Mouse (Mus musculus): ENCODE results near the gene Rad54l2. TPM values are rescaled to one million over a fixed set of nuclear protein-coding genes. Genes with fewer than 3 reads are reported as not detected.
A peak's percentile ranks its signal among the peaks of the same experiment; 100 is the strongest.

Gene Rad54l2
- total RNA-seq, 2 experiments from 2014 or later = 16.5 to 17.1 TPM

GRCm38 (mm10) chr9:106756421-106756820 is 32.6 kb downstream of the Rad54l2 start:
- no peak for DNase-seq (ENCODE audit: low spot score in 2 of 2)
- intact Hi-C loops (cut with DNase I) = no loop called here

- no peak for DNase-seq (ENCODE audit: low spot score in 2 of 2)
- intact Hi-C loops (cut with DNase I) = no loop called here
Measured at GRCm38 (mm10) chr9:106755776-106756175, 33.2 kb downstream of the Rad54l2 start.

- DNase-seq (ENCODE audit: low spot score in 2 of 2) = peak; percentile 23 to 91
- intact Hi-C loops (cut with DNase I) = loop anchor here (5.0 kb wide), 1 partner anchor 152 kb away; no protein-coding TSS in a partner anchor
Measured at GRCm38 (mm10) chr9:106754311-106754710, 34.7 kb downstream of the Rad54l2 start.

- DNase-seq (ENCODE audit: low spot score in 2 of 2) = no peak
- intact Hi-C loops (cut with DNase I) = loop anchor here (5.0 kb wide), 1 partner anchor 150 kb away; no protein-coding TSS in a partner anchor
Measured at GRCm38 (mm10) chr9:106752135-106752534, 36.9 kb downstream of the Rad54l2 start.

GRCm38 (mm10) chr9:106739962-106740361 is 49.0 kb downstream of the Rad54l2 start:
- intact Hi-C loops (cut with DNase I) = no loop called here
- DNase-seq (ENCODE audit: low spot score in 2 of 2) = no peak

GRCm38 (mm10) chr9:106739056-106739455 is 49.9 kb downstream of the Rad54l2 start:
- intact Hi-C loops (cut with DNase I) = no loop called here
- DNase-seq (ENCODE audit: low spot score in 2 of 2) = no peak

GRCm38 (mm10) chr9:106738199-106738985 is 50.6 kb downstream of the Rad54l2 start:
- no peak for DNase-seq (ENCODE audit: low spot score in 2 of 2)
- intact Hi-C loops (cut with DNase I) = no loop called here

- intact Hi-C loops (cut with DNase I) = no loop called here
- no peak for DNase-seq (ENCODE audit: low spot score in 2 of 2)
Measured at GRCm38 (mm10) chr9:106733690-106734089, 55.3 kb downstream of the Rad54l2 start.

GRCm38 (mm10) chr9:106729416-106729815 is 59.6 kb downstream of the Rad54l2 start:
- intact Hi-C loops (cut with DNase I) = no loop called here

GRCm38 (mm10) chr9:106726891-106727290 is 62.1 kb downstream of the Rad54l2 start:
- intact Hi-C loops (cut with DNase I) = no loop called here
- DNase-seq (ENCODE audit: low spot score in 2 of 2) = no peak

More at GRCm38 (mm10) chr9:106729416-106729815, 59.6 kb downstream of the Rad54l2 start:
- DNase-seq (ENCODE audit: low spot score in 2 of 2) = no peak

GRCm38 (mm10) chr9:106725435-106725834 is 63.6 kb downstream of the Rad54l2 start:
- intact Hi-C loops (cut with DNase I) = no loop called here

GRCm38 (mm10) chr9:106724864-106725263 is 64.1 kb downstream of the Rad54l2 start:
- intact Hi-C loops (cut with DNase I) = no loop called here
- DNase-seq (ENCODE audit: low spot score in 2 of 2) = no peak

More at GRCm38 (mm10) chr9:106725435-106725834, 63.6 kb downstream of the Rad54l2 start:
- DNase-seq (ENCODE audit: low spot score in 2 of 2) = no peak

GRCm38 (mm10) chr9:106716729-106717128 is 72.3 kb downstream of the Rad54l2 start:
- no peak for DNase-seq (ENCODE audit: low spot score in 2 of 2)
- intact Hi-C loops (cut with DNase I) = no loop called here

GRCm38 (mm10) chr9:106716232-106716631 is 72.8 kb downstream of the Rad54l2 start:
- DNase-seq (ENCODE audit: low spot score in 2 of 2) = no peak
- intact Hi-C loops (cut with DNase I) = no loop called here

- DNase-seq (ENCODE audit: low spot score in 2 of 2) = no peak
- intact Hi-C loops (cut with DNase I) = no loop called here
Measured at GRCm38 (mm10) chr9:106712470-106712869, 76.5 kb downstream of the Rad54l2 start.

- intact Hi-C loops (cut with DNase I) = no loop called here
- no peak for DNase-seq (ENCODE audit: low spot score in 2 of 2)
Measured at GRCm38 (mm10) chr9:106692973-106693481, 96.0 kb downstream of the Rad54l2 start.

- intact Hi-C loops (cut with DNase I) = no loop called here
- DNase-seq (ENCODE audit: low spot score in 2 of 2) = no peak
Measured at GRCm38 (mm10) chr9:106688834-106689233, 100.2 kb downstream of the Rad54l2 start.

GRCm38 (mm10) chr9:106686983-106687650 is 101.9 kb downstream of the Rad54l2 start:
- intact Hi-C loops (cut with DNase I) = loop anchor here (1.0 kb wide), 1 partner anchor 134 kb away; the partner anchor contains the start of gene Dcaf1
- DNase-seq (ENCODE audit: low spot score in 2 of 2) = peak; percentile 75 to 77

GRCm38 (mm10) chr9:106685249-106686101 is 103.5 kb downstream of the Rad54l2 start, which contains the start of gene Tex264:
Gene Tex264, minus strand, starts transcription at chr9:106685927.
- peak; percentile 87 to 91 for DNase-seq (ENCODE audit: low spot score in 2 of 2)
- intact Hi-C loops (cut with DNase I) = loop anchor here (1.0 kb wide), 1 partner anchor 136 kb away; the partner anchor contains the start of gene Dcaf1

GRCm38 (mm10) chr9:106684918-106685248 is 104.1 kb downstream of the Rad54l2 start:
- intact Hi-C loops (cut with DNase I) = no loop called here

More at GRCm38 (mm10) chr9:106684918-106685248, 104.1 kb downstream of the Rad54l2 start:
- DNase-seq (ENCODE audit: low spot score in 2 of 2) = no peak

All from left cerebral cortex, postnatal 25 days (tissue).